Mouse (Mus musculus) layer of hippocampus, postnatal 10 days (tissue): ENCODE results near the gene Ank. TPM values are rescaled to one million over a fixed set of nuclear protein-coding genes. Genes with fewer than 3 reads are reported as not detected.
A peak's percentile ranks its signal among the peaks of the same experiment; 100 is the strongest.

Experiments
- DNase-seq, 2 experiments: peaks; one replicate each; pipeline ENCODE4 v3.0.0; 2021; ENCODE audit warnings: low spot score in 2 of 2
- microRNA-seq, 2 experiments: library from miRNA; unstranded; fragments of <30 nt; microRNA quantifications; one replicate each; pipeline ENCODE4 v1.2.0; 2021
- total RNA-seq, 2 experiments: library from RNA; stranded (reverse); gene quantifications; 2 replicates each; pipeline ENCODE4 v1.2.3; 2021

Ank gene
- total RNA-seq, 2 experiments from 2014 or later: 124 to 138 TPM

DNA sequence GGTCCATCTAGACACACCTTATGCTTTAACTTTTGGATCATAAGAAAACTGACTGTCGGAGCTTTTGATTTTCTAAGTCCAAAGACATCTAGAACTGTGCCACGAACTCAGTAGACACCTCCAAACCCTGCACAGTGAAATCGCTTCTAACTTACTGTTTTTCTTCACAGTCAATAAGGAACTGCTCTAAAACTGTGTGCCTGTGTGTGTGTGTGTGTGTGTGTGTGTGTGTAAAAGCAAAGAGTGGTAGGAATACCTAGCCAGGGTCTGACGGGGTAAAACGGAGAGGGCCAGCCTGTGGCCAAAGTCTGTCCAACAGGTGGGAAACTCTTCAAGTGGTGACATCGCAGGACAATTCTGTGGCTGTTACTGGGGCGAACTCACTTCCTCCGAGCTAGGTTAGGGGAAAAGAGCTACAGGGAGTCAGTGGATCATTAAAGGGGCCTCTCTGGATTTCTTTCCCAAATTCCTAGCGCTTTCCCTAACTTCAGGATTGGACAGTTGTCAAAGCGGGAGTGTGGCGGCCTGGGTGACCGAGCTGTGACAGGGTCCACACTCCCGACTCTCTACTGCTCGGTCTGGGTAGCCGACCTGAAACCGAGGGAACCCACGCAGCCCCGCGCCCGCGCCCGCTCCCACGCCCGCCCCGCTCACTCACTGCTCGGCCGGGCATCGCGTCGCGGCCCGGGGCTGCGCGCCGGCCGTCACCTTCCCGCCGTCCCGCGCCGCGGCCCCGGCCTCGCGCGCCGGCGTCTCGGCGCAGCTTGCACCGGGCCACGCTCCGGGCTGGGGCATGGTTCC lies 163.5 kb downstream of the Ank start:
- peak in 1 of 2 experiments; percentile 26 for DNase-seq

DNA sequence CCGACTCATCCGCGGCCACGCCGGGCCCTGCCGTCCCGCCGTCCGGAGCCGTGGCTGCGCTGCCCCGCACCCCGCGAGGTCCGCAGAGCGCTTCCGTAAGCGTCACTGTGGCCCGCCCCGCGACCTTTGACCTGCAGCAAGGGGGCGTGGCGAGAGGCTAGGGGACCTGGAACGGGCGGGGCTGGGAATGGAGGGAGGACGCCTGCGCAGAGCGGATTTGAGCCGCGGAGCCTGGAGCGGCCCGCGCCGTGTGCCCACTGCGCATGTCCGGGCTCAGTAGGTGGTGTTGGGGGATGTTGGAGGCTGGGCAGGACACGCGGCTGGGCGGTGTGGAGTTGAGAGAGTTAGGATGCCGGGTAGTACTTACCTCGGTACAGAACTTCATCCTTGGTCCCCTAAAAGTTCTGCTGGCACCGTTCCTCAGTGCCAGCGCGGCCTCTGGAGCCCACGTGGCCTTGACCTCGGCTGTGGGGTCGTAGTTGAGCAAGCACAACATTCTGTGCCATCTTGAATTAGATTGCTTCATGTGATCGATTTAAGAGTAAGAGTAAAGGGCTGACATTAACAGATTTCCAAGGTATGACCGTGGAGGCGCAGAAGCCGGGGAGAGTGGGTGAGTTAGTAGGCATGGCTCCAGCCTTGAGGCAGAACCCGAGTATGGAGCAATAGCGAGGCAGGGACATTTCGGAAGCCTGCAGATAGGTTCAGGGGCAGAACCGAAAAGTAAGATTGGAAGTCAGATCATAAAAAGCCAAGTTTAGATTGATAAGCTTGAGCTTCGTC lies 164.3 kb downstream of the Ank start, which contains the start of gene Otulin:
TSS of gene Otulin (minus strand) at position 93 of the 783 bp plus-strand sequence.
- peak; percentile 99 to 100 for DNase-seq

GRCm38 (mm10) chr15:27633941-27634900 lies 167.7 kb downstream of the Ank start:
- DNase-seq: no peak

GRCm38 (mm10) chr15:27641171-27641570 lies 174.7 kb downstream of the Ank start:
- DNase-seq: no peak

DNA sequence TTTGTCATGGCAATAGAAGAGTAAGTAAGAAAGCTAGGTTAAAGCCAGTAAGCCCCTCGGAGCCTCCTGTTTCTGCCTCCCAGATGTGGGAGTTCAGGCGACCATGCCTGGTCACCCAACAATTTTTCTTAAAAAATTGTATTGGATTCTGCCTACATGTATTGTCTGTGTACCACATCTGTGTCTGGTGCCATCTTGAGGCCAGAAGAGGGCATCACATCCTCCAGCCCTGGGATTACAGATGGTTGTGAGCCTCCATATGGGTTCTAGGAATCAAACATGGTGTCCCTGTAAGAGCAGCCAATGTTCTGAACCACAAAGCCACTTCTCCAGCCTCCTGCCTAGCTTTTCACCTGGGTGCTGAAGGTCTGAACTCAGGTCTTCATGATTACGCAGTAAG lies 176.4 kb downstream of the Ank start:
- DNase-seq: no peak

Small RNAs within 50 kb of the gene (microRNA-seq; reads per million reads assigned to microRNA genes)
- gene Mir7117: 2.0 to 2.2 reads per million in 2 experiments

Other genes starting within 250 kb of the Ank start
- 10 to 100 TPM; 24.7 to 28.7 TPM for gene Otulin, start 164.0 kb downstream of the Ank start, total RNA-seq
- 10 to 100 TPM; 20.8 to 24.9 TPM for gene Otulinl, start 214.9 kb downstream of the Ank start, total RNA-seq